Mouse (Mus musculus) subcutaneous adipose tissue, adult 2 months (tissue): ENCODE results near the gene Cd53. TPM values are rescaled to one million over a fixed set of nuclear protein-coding genes. Genes with fewer than 3 reads are reported as not detected.

ENCODE experiments used
- polyA plus RNA-seq: library from polyadenylated mRNA; depleted of rRNA; stranded (reverse); fragments of >200 nt; gene quantifications from 2 replicates; pipeline ENCODE4 v1.2.3, GENCODE M21; 2012; ENCODE audit warnings: low replicate concordance; rRNA removed

Gene Cd53
- 13.1 and 17.1 TPM in 2 replicates for polyA plus RNA-seq

DNA sequence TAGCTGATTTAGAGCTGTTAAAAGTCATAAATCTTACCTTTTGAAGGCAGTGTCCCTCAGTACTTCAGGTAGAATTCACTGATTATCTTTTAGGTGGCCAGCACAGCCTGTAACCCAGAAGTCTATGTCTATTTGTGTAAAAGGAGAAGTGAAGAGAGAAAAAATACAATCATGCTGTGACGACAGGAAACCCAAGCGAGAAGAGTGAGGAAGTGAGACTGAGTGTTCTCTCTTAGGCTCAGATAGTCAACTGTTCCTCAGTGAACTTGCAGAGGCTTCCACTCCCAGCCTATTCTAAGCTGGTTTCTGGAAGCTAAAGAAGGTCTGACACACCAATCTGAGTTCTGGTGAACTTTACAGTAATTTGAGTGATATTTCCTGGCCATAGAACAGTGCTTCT lies at the start of gene Cd53:
Cd53 (minus strand) TSS at position 220 of the 400 bp plus-strand sequence.

DNA sequence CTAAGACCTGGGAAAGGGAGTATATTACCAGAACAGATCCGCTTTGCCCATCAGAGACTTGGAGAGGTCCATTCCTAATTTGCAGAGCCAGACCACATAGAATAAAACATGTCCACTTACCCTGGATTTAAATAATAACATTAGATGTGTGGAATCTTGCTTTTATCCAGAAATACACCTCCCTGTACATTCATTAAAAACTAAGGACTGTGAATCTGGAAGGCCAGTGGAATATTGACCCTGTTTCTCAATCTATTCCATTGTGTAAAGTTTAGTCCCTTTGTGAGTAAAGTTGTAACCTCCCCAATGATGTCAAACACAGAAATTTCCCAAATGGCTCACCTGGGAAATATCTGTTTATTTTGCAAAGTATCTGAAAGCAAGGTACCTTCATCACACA lies 36.2 kb upstream of the Cd53 start, which contains the start of gene Olfr266:
Olfr266 (minus strand) TSS at position 101 of the 400 bp plus-strand sequence.

Other genes with a start within 250 kb of the Cd53 start
- gene Dram2, start 242.4 kb downstream of the Cd53 start, polyA plus RNA-seq, result 69.6 and 110 TPM in 2 replicates
- 22.9 and 24.4 TPM in 2 replicates for gene Cept1, start 242.3 kb downstream of the Cd53 start, polyA plus RNA-seq
- 2.1 and 3.2 TPM in 2 replicates for gene Lrif1, start 105.2 kb downstream of the Cd53 start, polyA plus RNA-seq
- gene Olfr266, start 36.1 kb upstream of the Cd53 start, polyA plus RNA-seq, result not detected in 2 replicates
- gene Kcna3, start 246.0 kb upstream of the Cd53 start, polyA plus RNA-seq, result 0.59 and 1.6 TPM in 2 replicates